Mouse (Mus musculus) G1E (cell line): ENCODE data around the gene Scn3a.

Experiments used
- CTCF ChIP-seq: IDR thresholded peaks from 2 replicates; pipeline ENCODE4 v1.5.1; 2012; ENCODE audit warnings: low read depth, low read length, inconsistent platforms, mixed read lengths
- GATA1 ChIP-seq: IDR thresholded peaks from 2 replicates; pipeline ENCODE4 v1.6.1; 2012; ENCODE audit warnings: borderline replicate concordance, low read length, inconsistent platforms, mixed read lengths
- GATA2 ChIP-seq: IDR thresholded peaks from 2 replicates; pipeline ENCODE4 v1.6.1; 2012; ENCODE audit warnings: low read depth, low read length, inconsistent platforms, borderline replicate concordance
- POLR2AphosphoS5 ChIP-seq: IDR thresholded peaks from 2 replicates; pipeline ENCODE4 v1.6.1; 2012; ENCODE audit warnings: low read depth, low read length, inconsistent platforms; ENCODE audit not compliant: insufficient replicate concordance
- TAL1 ChIP-seq: conservative IDR thresholded peaks from 2 replicates; pipeline ENCODE4 v1.6.1; 2012; ENCODE audit warnings: low read depth, low read length, inconsistent platforms, mixed read lengths

- TF ChIP-seq CTCF (no peak), GATA1 (no peak), POLR2AphosphoS5 (no peak), GATA2 (no peak), TAL1 (no peak)
These were observed 145.9 kb downstream of the Scn3a start for GRCm38 (mm10) chr2:65421259-65422255.
